Mouse (Mus musculus) bone marrow, adult 2 months (tissue): Measurements from ENCODE around the gene Adamts12. TPM values are rescaled to one million over a fixed set of nuclear protein-coding genes. Genes with fewer than 3 reads are reported as not detected.

ENCODE experiments used
- H3K27ac ChIP-seq: fragments of 200-500 bp; 2 replicates; pipeline ENCODE4 v1.5.1; 2012; ENCODE audit warnings: low read depth, mild to moderate bottlenecking, control low read depth, inconsistent platforms, low read length; ENCODE audit not compliant: control insufficient read depth, poor library complexity, insufficient read depth
- H3K4me1 ChIP-seq: fragments of 200-500 bp; 2 replicates; pipeline ENCODE4 v1.6.1; 2011; ENCODE audit warnings: low read length; ENCODE audit not compliant: control insufficient read depth, insufficient read depth
- H3K4me3 ChIP-seq: fragments of 200-500 bp; replicated peaks from 2 replicates; pipeline ENCODE3; 2011; ENCODE audit warnings: mild to moderate bottlenecking, low read depth, low read length, control low read depth; ENCODE audit not compliant: control insufficient read depth
- CTCF ChIP-seq: fragments of 200-500 bp; IDR thresholded peaks from 2 replicates; pipeline ENCODE4 v1.5.1; 2011; ENCODE audit warnings: low read length, control low read depth; ENCODE audit not compliant: control insufficient read depth, insufficient read depth
- POLR2A ChIP-seq: fragments of 200-500 bp; IDR thresholded peaks from 2 replicates; pipeline ENCODE4 v1.6.1; 2011; ENCODE audit warnings: low read depth, mild to moderate bottlenecking, control low read depth, low read length, borderline replicate concordance; ENCODE audit not compliant: control insufficient read depth
- WGBS: fragments of 180-500 bp; shearing (Covaris S2); methylation state at CpG from one replicate; pipeline ENCODE4 v1.1.7; 2018; 5-methylcytosine and 5-hydroxymethylcytosine counted together
- polyA plus RNA-seq: library from polyadenylated mRNA; stranded (reverse); fragments of >200 nt; gene quantifications from 2 replicates; pipeline ENCODE4 v1.2.4, GENCODE M21; 2011; ENCODE audit warnings: low replicate concordance; ENCODE audit not compliant: missing spikeins, insufficient read depth, insufficient read length

Gene Adamts12
- polyA plus RNA-seq, 1 experiment, result not detected

DNA sequence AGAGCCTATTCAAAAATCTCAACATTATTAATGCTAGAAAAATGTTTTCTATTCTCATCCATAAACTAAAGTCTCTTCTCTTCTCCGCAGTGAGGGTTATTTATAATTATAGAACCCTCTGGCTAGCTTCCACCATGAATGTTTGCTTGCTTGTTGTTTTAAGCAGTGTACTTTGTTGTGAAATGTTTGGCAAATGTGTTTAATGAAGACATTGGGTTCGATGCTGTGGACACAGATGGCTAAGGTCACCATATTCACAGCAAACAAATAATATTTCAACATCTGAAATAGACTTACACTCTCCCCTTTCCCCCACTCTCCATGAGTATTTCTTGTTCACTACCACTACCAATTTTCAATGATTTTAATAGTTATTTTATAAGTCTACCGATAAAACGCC is 125.9 kb downstream of the Adamts12 start:
- Histone ChIP-seq H3K4me3 (no peak overlapping the region), H3K4me1 (no peaks in the 10 kb centered on the region), H3K27ac (no peak overlapping the region)
- TF ChIP-seq CTCF, result no peak
- TF ChIP-seq POLR2A, result no peak
- WGBS, result 83% methylated on average over 4 of the region's 4 CpGs

DNA sequence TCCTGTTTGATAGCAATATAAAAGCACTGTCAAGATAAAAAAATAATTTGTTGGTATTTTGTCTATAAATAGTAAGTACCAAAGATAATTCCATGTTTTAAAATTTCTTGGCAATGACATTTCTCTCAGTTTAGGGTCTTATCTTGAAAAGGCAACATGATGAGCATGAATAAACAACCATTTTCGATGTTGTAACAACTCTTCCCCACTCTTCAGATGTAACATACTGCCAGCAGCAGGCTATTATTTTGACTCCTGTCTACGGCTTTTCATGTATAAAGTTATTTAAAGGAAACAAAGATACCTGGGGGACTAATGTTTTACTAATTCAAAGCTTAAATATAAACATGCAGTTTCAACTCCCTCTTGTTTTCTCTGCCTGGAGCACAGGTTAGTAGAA is 128.2 kb downstream of the Adamts12 start:
- H3K27ac ChIP-seq, result no peak overlapping the region
- 67% methylated on average over 2 of the region's 2 CpGs for WGBS
- H3K4me3 ChIP-seq, result no peak overlapping the region
- H3K4me1 ChIP-seq, result no peaks in the 10 kb centered on the region
- TF ChIP-seq CTCF, result no peak
- no peak for TF ChIP-seq POLR2A

DNA sequence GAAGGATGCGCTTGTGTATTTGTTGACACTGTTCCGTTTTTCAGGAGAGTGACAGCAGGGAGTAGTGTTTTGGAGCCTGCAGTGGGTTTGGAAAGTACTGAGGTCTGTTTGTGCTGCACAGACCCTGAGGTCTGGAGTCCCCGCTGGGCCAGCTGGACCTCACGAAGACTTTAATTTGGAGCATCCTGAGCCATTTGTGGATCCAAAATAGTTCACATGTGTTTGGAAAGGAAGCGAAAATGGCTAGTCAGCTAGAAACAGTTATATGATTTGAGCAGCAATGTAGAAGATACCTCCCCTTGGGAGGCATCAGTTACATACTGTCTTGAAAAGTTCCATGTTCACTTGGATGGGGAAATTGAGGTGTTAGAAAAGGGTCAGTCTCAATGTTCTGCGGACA is 132.5 kb downstream of the Adamts12 start:
- TF ChIP-seq CTCF, result no peak
- TF ChIP-seq POLR2A, result no peak
- Histone ChIP-seq H3K4me3 (no peak overlapping the region), H3K4me1 (no peaks in the 10 kb centered on the region), H3K27ac (no peak overlapping the region)
- WGBS, result 81% methylated on average over 6 of the region's 6 CpGs

DNA sequence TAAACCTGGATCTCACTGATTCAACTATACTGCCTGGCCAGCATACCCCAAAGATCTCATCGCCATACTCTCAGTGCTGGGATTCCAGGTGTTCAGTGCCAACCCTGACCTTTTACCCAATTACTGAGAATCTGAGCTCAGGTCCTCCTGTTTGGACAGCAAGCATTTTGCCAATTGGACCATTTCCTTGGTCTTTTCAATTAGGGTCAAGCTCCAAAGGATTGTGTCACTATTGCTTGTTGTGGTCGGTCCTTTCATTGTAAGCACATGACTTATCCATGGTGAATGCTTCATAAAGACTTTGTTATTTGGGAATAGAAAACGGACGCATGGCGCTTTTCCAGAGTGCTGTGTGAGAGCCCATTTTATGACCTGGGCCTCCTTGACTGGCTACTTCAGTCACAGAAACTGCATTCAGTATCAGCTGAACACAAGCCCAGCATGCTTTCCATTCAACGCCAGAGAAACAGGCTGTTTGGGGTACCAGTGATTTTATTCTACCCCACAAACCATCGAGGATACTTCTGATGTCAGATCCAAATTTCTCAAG is 133.7 kb downstream of the Adamts12 start:
- Histone ChIP-seq H3K27ac (no peak overlapping the region), H3K4me1 (no peaks in the 10 kb centered on the region), H3K4me3 (no peak overlapping the region)
- 71% methylated on average over 7 of the region's 7 CpGs for WGBS
- TF ChIP-seq POLR2A, result no peak
- TF ChIP-seq CTCF, result no peak

DNA sequence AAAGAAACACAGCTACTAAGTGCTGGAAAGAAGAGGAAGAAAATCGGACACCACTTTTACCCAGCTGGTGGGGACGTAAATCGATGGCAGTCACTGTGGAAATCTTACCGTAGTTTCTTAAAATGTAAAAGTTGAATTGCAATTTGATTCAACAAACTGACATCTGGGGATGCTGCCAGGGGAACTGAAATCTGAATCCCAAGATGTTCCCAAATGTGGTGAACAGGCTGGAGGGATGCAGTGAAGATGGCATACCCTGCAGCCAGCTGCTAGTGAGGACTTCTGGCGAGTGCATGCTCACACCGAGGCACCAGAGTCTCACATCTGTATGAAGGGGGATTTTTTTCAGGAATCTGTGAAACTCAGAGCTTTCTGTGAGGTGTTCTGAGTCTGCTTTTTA is 138.5 kb downstream of the Adamts12 start:
- 75% methylated on average over 6 of the region's 6 CpGs for WGBS
- no peak overlapping the region for H3K4me3 ChIP-seq
- TF ChIP-seq CTCF (no peak), POLR2A (no peak)
- H3K27ac ChIP-seq, result no peak overlapping the region
- no peaks in the 10 kb centered on the region for H3K4me1 ChIP-seq

DNA sequence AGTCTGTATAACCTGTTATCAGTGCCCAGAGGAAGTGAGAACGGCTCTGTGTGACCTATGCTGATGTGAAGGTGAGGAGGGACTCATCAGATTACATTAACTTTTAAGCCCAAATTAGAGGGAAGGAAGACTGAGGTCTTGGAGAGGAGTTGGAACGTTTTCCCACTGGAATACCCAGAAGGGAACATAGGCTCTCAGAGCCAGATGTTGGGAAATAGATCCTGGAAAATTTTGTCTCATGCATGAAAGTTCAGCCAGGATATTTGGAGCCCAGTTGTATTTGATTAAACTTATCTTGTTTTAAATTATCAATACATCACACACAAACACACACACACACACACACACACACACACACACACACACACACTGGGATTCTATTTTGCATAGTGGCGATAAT is 140.3 kb downstream of the Adamts12 start:
- Histone ChIP-seq H3K27ac (no peak overlapping the region), H3K4me3 (no peak overlapping the region), H3K4me1 (no peaks in the 10 kb centered on the region)
- 66% methylated on average over 3 of the region's 3 CpGs for WGBS
- TF ChIP-seq POLR2A, result no peak
- TF ChIP-seq CTCF, result no peak

DNA sequence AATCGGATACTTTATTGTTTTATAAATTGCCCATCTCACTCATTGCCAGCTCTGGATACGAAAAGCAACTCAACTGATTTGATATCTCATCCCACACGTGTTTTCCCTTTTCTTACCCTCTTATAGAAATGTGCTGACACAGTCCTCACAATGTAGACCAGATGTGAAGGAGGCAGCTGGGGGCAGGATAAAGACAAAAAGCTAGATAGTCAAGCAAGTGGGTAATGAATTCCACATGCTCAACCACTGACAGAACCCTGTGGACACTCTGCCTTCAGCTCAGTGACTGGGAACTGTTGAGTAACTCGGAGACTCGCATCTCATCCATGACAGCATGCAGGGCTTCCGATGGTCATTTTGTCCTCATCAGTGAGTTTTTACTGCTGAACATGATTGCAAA is 146.4 kb downstream of the Adamts12 start:
- TF ChIP-seq CTCF, result no peak
- TF ChIP-seq POLR2A, result no peak
- Histone ChIP-seq H3K4me3 (no peak overlapping the region), H3K4me1 (no peaks in the 10 kb centered on the region), H3K27ac (no peak overlapping the region)
- 78% methylated on average over 6 of the region's 6 CpGs for WGBS

DNA sequence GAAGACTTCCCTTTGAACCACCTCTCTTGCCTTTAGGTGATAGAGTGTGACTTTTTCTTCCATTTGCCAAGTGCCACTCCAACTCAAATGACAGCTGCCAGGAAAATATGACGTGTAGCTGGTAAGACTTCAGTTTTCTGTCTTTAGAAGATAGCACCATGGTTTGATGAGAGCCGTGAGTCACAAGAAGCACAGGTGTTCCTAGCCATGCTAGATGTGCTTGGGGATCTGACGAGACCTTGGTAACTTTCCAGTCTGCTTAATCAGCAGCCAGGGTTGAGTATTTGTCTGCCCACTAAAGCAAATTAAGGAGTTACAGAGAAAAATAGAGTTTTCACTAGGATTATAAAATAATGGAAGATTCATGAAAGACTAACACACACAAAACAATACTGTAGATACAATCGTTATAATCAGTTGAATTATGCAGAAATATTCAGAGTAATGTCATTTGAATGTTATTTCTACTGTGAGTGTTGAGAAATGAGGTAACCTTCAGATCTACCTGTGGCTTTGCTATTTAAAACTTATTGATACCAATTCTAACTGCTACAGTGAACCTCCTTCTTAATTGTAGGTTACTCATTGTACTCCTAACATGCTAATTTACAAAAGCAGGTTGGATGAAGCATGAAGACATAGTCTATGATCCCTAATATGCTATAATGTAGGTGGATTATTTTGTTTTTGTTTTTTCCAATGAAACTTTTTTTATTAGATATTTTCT is 169.5 kb downstream of the Adamts12 start:
- Histone ChIP-seq H3K4me1 (no peaks in the 10 kb centered on the region), H3K4me3 (no peak overlapping the region), H3K27ac (no peak overlapping the region)
- 73% methylated on average over 4 of the region's 4 CpGs for WGBS
- TF ChIP-seq POLR2A (no peak), CTCF (no peak)

DNA sequence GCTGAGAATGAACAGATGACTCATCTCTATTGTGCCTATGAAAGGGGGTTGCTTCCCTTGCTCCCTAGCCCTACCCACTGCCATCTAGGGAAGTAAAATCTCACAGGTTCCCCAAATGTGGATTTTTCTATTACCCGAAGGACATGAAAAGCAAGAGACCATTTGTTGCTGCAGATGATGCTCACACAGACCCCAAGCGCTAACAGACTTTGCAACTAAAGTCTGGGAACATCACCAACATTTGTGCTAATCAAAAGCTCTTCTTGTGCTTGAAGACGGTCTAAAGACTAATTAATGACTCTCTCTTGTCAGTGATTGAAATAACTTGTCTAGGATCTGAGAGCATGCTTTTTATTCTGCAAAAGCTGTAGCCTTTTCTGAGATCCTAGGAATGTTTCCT is 175.8 kb downstream of the Adamts12 start:
- Histone ChIP-seq H3K27ac (no peak overlapping the region), H3K4me3 (no peak overlapping the region), H3K4me1 (no peaks in the 10 kb centered on the region)
- WGBS, result 76% methylated on average over 3 of the region's 3 CpGs
- TF ChIP-seq CTCF (no peak), POLR2A (no peak)
